Mouse (Mus musculus): ENCODE data around the gene Pla2g4d.

DNA sequence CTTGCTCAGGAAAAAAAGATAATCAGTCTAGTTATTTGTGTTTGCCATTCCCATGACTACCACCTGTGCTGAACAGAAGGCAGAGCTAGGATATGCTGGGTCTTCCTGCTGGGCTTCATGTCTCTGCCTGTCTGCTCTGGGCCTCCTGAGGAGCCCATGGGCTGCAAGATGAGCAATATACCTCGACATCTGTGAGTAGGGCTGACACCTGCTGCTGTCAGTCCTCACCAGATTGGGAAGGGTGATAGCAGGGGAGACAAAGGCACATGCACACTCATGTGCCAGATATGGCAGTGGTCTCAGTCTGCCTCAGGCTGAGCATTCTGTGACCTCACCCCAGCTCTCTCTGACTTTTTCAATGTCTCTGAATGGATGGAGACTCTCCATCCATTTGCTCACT lies 26.1 kb downstream of the Pla2g4d start:
- TF ChIP-seq POLR2A (IDR thresholded peaks at IDR 0.05; ENCODE audit: low read depth, low read length) (no peak), CTCF (IDR thresholded peaks at IDR 0.05; ENCODE audit: borderline replicate concordance, insufficient read depth, low read length) (no peak)
